Mouse (Mus musculus) monocyte, adult 59 days (primary cell): ENCODE results near the gene Ndufs5. TPM values are rescaled to one million over a fixed set of nuclear protein-coding genes. Genes with fewer than 3 reads are reported as not detected.

Experiments used
- total RNA-seq, 2 experiments: library from RNA; stranded (reverse); gene quantifications; one replicate each; pipeline ENCODE4 v1.2.4; 2023

Ndufs5 gene
- 10 to 100 TPM; 31.9 to 38.3 TPM for total RNA-seq

DNA sequence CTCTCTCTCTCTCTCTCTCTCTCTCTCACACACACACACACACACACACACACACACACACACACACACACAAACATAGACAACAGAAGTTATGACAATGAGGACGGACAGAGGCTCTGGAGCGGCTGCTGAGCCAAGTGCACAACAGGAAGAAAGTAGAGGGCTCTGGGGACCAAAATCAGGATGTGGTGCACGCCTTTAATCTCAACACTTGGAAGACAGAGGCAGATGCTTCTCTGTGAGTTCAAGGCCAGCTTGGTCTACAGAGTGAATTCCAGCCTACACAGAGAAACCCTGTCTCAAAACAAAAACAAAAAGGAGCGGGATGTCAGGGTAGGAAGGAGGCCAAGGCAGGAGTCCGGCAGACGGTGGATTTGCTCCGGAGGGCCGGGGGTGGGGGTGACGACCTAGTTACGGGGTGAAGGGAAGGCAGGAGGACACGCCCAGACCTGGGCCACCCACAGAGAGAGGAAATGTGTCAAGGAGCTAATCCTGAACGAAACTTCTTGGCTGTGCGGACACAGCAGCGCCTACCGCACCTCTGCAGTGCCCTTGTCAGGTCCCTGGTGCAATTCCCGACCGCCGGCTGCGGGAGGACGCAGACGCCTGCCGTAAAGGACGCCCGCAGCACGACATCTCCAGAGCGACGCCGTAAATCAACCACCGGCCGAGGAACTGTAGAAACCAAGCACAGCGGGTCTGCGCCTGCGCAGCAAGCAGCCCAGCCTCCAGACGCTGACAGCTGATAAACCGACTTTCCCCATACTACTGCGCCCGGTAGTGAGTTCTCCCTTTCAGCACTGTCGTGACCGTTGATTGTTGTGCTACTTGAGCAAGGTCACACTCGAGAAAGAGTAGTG is at the start of gene Ndufs5:
Gene Ndufs5 (minus strand): TSS at position 629 of the 860 bp plus-strand sequence.

GRCm38 (mm10) chr4:123750152-123750651 is 32.2 kb upstream of the Ndufs5 start, which contains the start of gene Akirin1:
Gene Akirin1 (minus strand): TSS chr4:123750345.

DNA sequence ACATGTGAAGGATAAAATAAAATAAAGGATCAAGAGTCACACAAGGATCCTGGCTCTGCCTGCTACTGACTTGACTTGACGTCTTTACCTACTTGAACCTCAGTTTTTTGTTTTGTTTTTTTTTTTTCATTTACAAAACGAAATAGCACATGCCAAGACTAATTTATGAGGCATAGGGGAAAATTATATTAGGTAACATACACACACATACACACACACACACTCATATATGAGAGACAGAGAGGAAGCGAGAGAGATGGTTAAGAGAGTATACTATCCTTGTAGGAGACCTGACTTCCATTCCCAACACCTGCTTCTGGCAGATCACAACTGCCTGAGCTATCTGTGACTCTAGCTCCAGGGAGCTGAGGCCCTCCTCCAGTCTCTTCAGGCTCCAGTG is 33.7 kb downstream of the Ndufs5 start, which contains the start of gene Macf1:
Gene Macf1 (minus strand): TSS at position 101 of the 400 bp plus-strand sequence.

Other genes with a start within 250 kb of the Ndufs5 start
- 100 to 1,000 TPM; 315 to 339 TPM for gene Macf1, start 33.8 kb downstream of the Ndufs5 start, total RNA-seq
- gene Akirin1, start 32.1 kb upstream of the Ndufs5 start, total RNA-seq = 10 to 100 TPM; 64.3 to 65.0 TPM
- not detected for gene Rhbdl2, start 69.7 kb upstream of the Ndufs5 start, total RNA-seq
- gene 4933427I04Rik, start 141.5 kb upstream of the Ndufs5 start, total RNA-seq = not detected
- 10 to 100 TPM; 16.1 to 21.7 TPM for gene Mycbp, start 186.6 kb upstream of the Ndufs5 start, total RNA-seq
- gene Rragc, start 199.2 kb upstream of the Ndufs5 start, total RNA-seq = 10 to 100 TPM; 89.4 to 94.6 TPM
- gene 4930535I16Rik, start 199.8 kb upstream of the Ndufs5 start, total RNA-seq = 1 to 10 TPM; 2.2 to 2.3 TPM